Mouse (Mus musculus) liver, embryonic 12.5 days (tissue): ENCODE results near the gene Olfr435. TPM values are rescaled to one million over a fixed set of nuclear protein-coding genes. Genes with fewer than 3 reads are reported as not detected.
"Not testable (repeated sequence)": the region's sequence is repeated elsewhere in the genome, so short reads cannot be mapped to it uniquely, and the experiment has no call there.

Source experiments
- ATAC-seq: fragments of 200-750 bp; cut with Nextera tagmentation; 2 replicates; pipeline ENCODE4 v1.8.0; 2017; ENCODE audit warnings: moderate number of reproducible peaks, mild to moderate bottlenecking, moderate library complexity
- H3K27ac ChIP-seq: fragments of 300-500 bp; sonication (generic); 2 replicates; pipeline ENCODE4 v1.5.1; 2016; ENCODE audit warnings: mild to moderate bottlenecking
- H3K27me3 ChIP-seq: fragments of 300-500 bp; sonication (generic); replicated peaks from 2 replicates; pipeline ENCODE4 v1.6.1; 2016; ENCODE audit warnings: mild to moderate bottlenecking, moderate library complexity
- H3K36me3 ChIP-seq: fragments of 300-500 bp; sonication (generic); 2 replicates; pipeline ENCODE4 v1.6.1; 2016; ENCODE audit warnings: mild to moderate bottlenecking, moderate library complexity
- H3K4me1 ChIP-seq: fragments of 300-500 bp; sonication (generic); 2 replicates; pipeline ENCODE4 v1.6.1; 2016
- H3K4me2 ChIP-seq: fragments of 300-500 bp; sonication (generic); 2 replicates; pipeline ENCODE4 v1.6.1; 2016; ENCODE audit warnings: mild to moderate bottlenecking, moderate library complexity
- H3K4me3 ChIP-seq: fragments of 300-500 bp; sonication (generic); 2 replicates; pipeline ENCODE4 v1.5.1; 2016; ENCODE audit warnings: mild to moderate bottlenecking, moderate library complexity
- H3K9ac ChIP-seq: fragments of 300-500 bp; sonication (generic); 2 replicates; pipeline ENCODE4 v1.6.1; 2016; ENCODE audit warnings: mild to moderate bottlenecking, moderate library complexity
- H3K9me3 ChIP-seq: fragments of 300-500 bp; sonication (generic); replicated peaks from 2 replicates; pipeline ENCODE4 v1.6.1; 2016; ENCODE audit warnings: mild to moderate bottlenecking, moderate library complexity
- WGBS: fragments of 180-500 bp; shearing (Covaris S2); methylation state at CpG from one replicate; pipeline ENCODE4 v1.1.7; 2016; ENCODE audit not compliant: insufficient replicate concordance; 5-methylcytosine and 5-hydroxymethylcytosine counted together
- polyA plus RNA-seq: library from polyadenylated mRNA; unstranded; fragments of >200 nt; fragmentation: Nextera tagmentation; extraction: Ambion mirVana; gene quantifications from 2 replicates; pipeline ENCODE4 v1.2.1, GENCODE M21; 2016

The Olfr435 gene
- polyA plus RNA-seq, result not detected in 2 replicates

GRCm38 (mm10) chr6:43196781-43197180 lies at the start of gene Olfr435:
Gene Olfr435, plus strand, starts transcription at chr6:43197146.
- Histone ChIP-seq H3K4me3 (no peak within 1 kb of the TSS), H3K27ac (no peak within 1 kb of the TSS), H3K36me3 (no peaks in the 10 kb centered on the region), H3K9me3 (no peaks in the 10 kb centered on the region), H3K9ac (no peak within 1 kb of the TSS), H3K4me1 (no peaks in the 10 kb centered on the region), H3K27me3 (no peaks in the 10 kb centered on the region), H3K4me2 (no peak within 1 kb of the TSS)
- no peak for ATAC-seq

- 47% methylated on average over 1 of the region's 1 CpGs for WGBS
- ATAC-seq, result no peak
- no peak overlapping the region for H3K27ac ChIP-seq
- no peak overlapping the region for H3K9ac ChIP-seq
- no peaks in the 10 kb centered on the region for H3K27me3 ChIP-seq
- no peak overlapping the region for H3K4me3 ChIP-seq
- no peaks in the 10 kb centered on the region for H3K4me1 ChIP-seq
- no peaks in the 10 kb centered on the region for H3K9me3 ChIP-seq
- no peak overlapping the region for H3K4me2 ChIP-seq
- H3K36me3 ChIP-seq, result no peaks in the 10 kb centered on the region
These were observed 37.4 kb upstream of the Olfr435 start for GRCm38 (mm10) chr6:43159502-43159901.

DNA sequence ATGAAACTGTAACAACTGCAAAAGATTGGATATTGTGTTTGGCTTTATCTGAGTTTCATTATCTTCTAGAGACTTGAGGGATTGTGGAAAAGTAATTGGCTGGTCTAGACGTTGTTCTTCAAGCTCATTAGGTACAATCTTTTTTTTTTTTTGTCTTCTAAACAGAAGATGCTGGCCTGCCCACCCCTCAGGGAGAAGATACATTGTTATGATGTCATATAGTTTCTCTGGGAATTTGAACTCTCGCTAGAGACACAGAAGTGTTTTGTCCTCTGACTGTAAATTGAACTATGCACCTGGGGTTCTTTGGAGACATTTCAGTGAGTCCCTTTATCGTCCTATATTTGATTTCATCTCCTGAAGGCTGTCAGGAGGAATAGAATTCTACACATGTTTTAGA lies 34.0 kb upstream of the Olfr435 start, which contains the start of gene Olfr437:
Gene Olfr437 (plus strand): TSS at position 301 of the 400 bp plus-strand sequence.
- no peak within 1 kb of the TSS for H3K9ac ChIP-seq
- no peak within 1 kb of the TSS for H3K4me3 ChIP-seq
- no peaks in the 10 kb centered on the region for H3K27me3 ChIP-seq
- no peaks in the 10 kb centered on the region for H3K4me1 ChIP-seq
- no peaks in the 10 kb centered on the region for H3K36me3 ChIP-seq
- H3K9me3 ChIP-seq, result no peaks in the 10 kb centered on the region
- no peak within 1 kb of the TSS for H3K4me2 ChIP-seq
- H3K27ac ChIP-seq, result no peak within 1 kb of the TSS
- 48% methylated on average over 3 of the region's 3 CpGs for WGBS
- no peak for ATAC-seq

GRCm38 (mm10) chr6:43167246-43167645 lies 29.7 kb upstream of the Olfr435 start:
- H3K9ac ChIP-seq, result no peak overlapping the region
- no peak overlapping the region for H3K27ac ChIP-seq
- H3K4me3 ChIP-seq, result no peak overlapping the region
- H3K9me3 ChIP-seq, result no peaks in the 10 kb centered on the region
- no peak for ATAC-seq
- no peaks in the 10 kb centered on the region for H3K27me3 ChIP-seq
- WGBS, result 86% methylated on average over 4 of the region's 4 CpGs
- no peak overlapping the region for H3K4me2 ChIP-seq
- no peaks in the 10 kb centered on the region for H3K4me1 ChIP-seq
- H3K36me3 ChIP-seq, result no peaks in the 10 kb centered on the region

DNA sequence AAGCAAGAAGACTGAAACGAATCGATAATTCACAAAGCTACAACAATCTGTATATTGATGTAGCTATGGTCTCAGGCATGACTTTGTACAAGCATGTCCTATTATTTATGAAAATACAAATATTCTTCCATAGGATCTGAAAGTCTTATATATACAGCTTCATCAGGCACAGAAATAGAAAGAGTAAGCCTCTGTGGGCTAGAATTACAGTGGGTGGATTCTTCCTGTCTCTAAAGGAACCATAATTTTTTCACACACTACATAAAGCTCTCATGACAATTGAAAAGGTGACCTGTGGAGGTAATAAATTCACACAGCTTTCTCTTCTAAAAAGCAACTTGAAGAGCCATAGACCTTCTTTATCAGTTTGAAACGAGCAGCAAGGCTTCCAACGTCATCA lies 25.1 kb upstream of the Olfr435 start, which contains the start of gene Olfr13:
Gene Olfr13 (plus strand): TSS at position 301 of the 400 bp plus-strand sequence.
- 53% methylated on average over 4 of the region's 4 CpGs for WGBS
- no peak within 1 kb of the TSS for H3K27ac ChIP-seq
- H3K9ac ChIP-seq, result no peak within 1 kb of the TSS
- H3K4me1 ChIP-seq, result no peaks in the 10 kb centered on the region
- no peaks in the 10 kb centered on the region for H3K27me3 ChIP-seq
- no peaks in the 10 kb centered on the region for H3K36me3 ChIP-seq
- ATAC-seq, result no peak
- no peaks in the 10 kb centered on the region for H3K9me3 ChIP-seq
- no peak within 1 kb of the TSS for H3K4me3 ChIP-seq
- H3K4me2 ChIP-seq, result no peak within 1 kb of the TSS

- H3K27me3 ChIP-seq, result no peaks in the 10 kb centered on the region
- no peak overlapping the region for H3K9ac ChIP-seq
- ATAC-seq, result no peak
- no peaks in the 10 kb centered on the region for H3K9me3 ChIP-seq
- H3K4me1 ChIP-seq, result no peaks in the 10 kb centered on the region
- H3K36me3 ChIP-seq, result no peaks in the 10 kb centered on the region
- WGBS, result 32% methylated on average over 1 of the region's 1 CpGs
- H3K4me2 ChIP-seq, result no peak overlapping the region
- H3K27ac ChIP-seq, result no peak overlapping the region
- no peak overlapping the region for H3K4me3 ChIP-seq
These were observed 18.8 kb upstream of the Olfr435 start for GRCm38 (mm10) chr6:43178129-43178528.

DNA sequence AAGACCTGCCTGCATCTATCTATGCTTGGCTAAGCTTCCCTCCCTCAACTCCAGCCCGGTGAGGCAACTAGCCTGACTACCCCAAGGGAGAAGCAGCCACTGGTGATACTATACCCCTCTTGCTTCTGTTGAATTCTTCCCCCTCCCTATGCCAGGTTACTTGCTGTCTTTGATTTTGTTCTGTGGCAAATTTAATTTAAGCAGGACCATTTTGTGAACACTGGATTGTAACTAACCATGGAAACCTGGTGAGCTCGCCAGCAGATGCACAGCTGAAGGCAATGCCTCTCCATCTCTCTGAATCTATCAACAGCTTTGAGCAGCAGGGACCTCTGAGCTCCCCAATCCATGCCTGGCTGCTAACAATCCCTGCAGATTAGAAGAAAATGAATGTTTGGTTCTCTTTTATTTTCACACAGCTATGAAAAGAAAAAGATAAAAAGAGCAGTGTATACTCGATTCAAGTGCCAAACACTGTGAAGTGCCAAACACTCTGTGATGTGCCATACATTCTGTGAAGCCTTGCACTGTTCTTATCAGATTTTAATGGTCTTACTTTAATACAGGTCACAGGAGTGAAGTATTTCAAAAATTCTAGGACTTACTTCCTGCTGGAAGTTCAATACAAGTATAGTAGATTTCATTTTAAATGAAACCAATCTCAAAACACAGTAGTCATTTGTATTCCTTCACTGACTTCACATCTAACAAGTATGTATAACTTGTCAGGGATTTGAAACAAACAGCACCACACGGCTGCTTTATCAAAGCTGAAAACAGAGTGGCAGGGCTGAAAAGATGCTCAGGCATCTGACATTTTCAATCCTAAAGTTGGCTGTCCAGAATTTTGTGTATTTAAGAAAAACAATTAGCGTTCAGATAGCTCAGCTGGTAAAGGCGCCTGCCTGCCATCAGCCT lies 18.1 kb upstream of the Olfr435 start:
- no peaks in the 10 kb centered on the region for H3K9me3 ChIP-seq
- H3K4me3 ChIP-seq, result no peak overlapping the region
- 50% methylated on average over 6 of the region's 6 CpGs for WGBS
- no peak overlapping the region for H3K27ac ChIP-seq
- no peak for ATAC-seq
- no peaks in the 10 kb centered on the region for H3K4me1 ChIP-seq
- no peaks in the 10 kb centered on the region for H3K27me3 ChIP-seq
- no peak overlapping the region for H3K4me2 ChIP-seq
- H3K36me3 ChIP-seq, result no peaks in the 10 kb centered on the region
- no peak overlapping the region for H3K9ac ChIP-seq

DNA sequence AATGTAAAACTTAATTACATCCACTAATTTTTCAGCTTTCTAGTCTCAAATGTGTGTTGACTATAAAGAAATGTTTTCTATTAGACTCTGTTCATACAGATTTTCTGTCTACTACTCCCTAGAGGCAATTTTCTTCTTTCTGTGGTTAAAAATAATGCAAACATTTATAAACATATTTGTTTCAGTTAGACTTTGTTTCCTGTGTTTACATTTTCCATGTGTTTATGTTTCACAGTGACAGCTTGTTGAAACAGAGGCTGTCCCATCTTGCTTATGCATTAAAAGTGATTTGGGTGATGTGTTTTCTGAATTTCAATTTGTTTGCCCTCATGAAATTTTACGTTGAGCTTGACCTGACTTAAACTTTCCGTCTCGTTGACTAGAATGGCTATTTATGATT lies 6.0 kb upstream of the Olfr435 start:
- no peak overlapping the region for H3K27ac ChIP-seq
- 64% methylated on average over 3 of the region's 3 CpGs for WGBS
- H3K4me3 ChIP-seq, result no peak overlapping the region
- H3K9me3 ChIP-seq, result no peaks in the 10 kb centered on the region
- no peaks in the 10 kb centered on the region for H3K27me3 ChIP-seq
- H3K9ac ChIP-seq, result no peak overlapping the region
- H3K4me2 ChIP-seq, result no peak overlapping the region
- ATAC-seq, result no peak
- no peaks in the 10 kb centered on the region for H3K4me1 ChIP-seq
- no peaks in the 10 kb centered on the region for H3K36me3 ChIP-seq

DNA sequence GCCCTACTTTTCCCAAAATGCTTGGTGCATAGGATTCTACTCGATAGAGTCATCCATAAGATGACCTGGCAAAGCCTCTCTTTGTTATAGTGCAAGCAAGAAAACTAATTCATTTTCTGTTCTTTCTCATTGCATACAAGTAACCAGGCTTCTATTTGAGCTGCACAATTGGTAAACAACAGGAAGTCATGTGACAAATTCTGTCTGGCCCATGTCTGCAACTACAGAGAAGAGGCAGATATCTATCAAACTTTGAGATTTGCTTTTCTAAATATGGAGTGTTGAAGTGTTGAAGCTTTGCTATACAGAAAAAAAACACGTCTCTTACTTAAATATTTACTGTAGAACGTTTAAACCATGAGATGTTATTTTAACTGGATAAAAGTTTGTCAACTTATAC lies 1.1 kb downstream of the Olfr435 start:
- ATAC-seq, result no peak
- Histone ChIP-seq H3K4me1 (no peaks in the 10 kb centered on the region), H3K4me3 (no peak overlapping the region), H3K4me2 (no peak overlapping the region), H3K27ac (no peak overlapping the region), H3K36me3 (no peaks in the 10 kb centered on the region), H3K9ac (no peak overlapping the region), H3K9me3 (no peaks in the 10 kb centered on the region), H3K27me3 (no peaks in the 10 kb centered on the region)
- 52% methylated on average over 3 of the region's 3 CpGs for WGBS

DNA sequence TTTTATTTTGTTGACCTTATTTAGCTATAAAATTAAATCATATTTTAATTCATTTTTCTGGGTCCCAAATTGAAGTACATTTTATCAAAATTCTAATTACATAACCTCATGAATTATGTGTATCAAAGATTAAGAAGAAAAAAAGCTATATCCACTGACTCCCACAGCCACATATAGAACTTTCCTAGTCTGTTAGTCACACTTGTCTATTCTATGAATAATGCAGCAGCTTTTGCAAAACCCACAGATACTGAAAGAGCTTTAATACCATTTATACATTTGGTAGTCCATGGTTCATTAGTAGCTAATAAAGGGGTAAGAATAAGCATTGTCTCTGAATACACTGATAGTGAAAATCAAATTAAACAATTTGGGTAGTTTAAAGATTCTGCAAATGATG lies 5.8 kb downstream of the Olfr435 start:
- H3K27me3 ChIP-seq, result no peaks in the 10 kb centered on the region
- H3K4me3 ChIP-seq, result no peak overlapping the region
- no peak overlapping the region for H3K9ac ChIP-seq
- no peaks in the 10 kb centered on the region for H3K36me3 ChIP-seq
- no peak overlapping the region for H3K4me2 ChIP-seq
- H3K27ac ChIP-seq, result no peak overlapping the region
- H3K4me1 ChIP-seq, result no peaks in the 10 kb centered on the region
- no peak for ATAC-seq
- no peaks in the 10 kb centered on the region for H3K9me3 ChIP-seq

DNA sequence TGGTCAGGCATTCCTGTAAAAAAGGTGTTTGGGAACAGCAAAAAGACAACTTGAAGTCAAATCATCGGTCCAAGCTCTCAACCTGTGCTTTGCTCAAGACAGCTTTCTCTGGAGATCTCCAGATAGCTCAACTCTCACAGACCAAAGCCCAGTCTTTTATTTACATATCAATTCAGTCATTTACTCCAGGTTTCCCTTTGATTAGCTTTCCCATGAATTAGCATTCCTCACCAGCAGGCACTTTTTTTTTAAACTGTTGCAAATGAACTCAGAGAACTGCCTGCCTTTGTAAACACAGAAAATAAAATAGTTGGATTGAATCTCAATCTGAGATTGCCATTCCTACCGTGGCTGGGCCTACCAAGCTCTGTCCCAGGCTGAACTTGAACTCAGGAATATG lies 8.4 kb downstream of the Olfr435 start:
- H3K4me2 ChIP-seq, result no peak overlapping the region
- H3K27ac ChIP-seq, result no peak overlapping the region
- H3K36me3 ChIP-seq, result no peaks in the 10 kb centered on the region
- H3K4me3 ChIP-seq, result no peak overlapping the region
- no peak for ATAC-seq
- 38% methylated on average over 2 of the region's 2 CpGs for WGBS
- no peaks in the 10 kb centered on the region for H3K9me3 ChIP-seq
- no peaks in the 10 kb centered on the region for H3K27me3 ChIP-seq
- no peaks in the 10 kb centered on the region for H3K4me1 ChIP-seq
- no peak overlapping the region for H3K9ac ChIP-seq

- H3K4me2 ChIP-seq, result not testable (repeated sequence)
These were observed 15.9 kb downstream of the Olfr435 start, which contains the start of gene Olfr434 for GRCm38 (mm10) chr6:43212873-43213272. Gene Olfr434, plus strand, starts transcription at chr6:43213021.

DNA sequence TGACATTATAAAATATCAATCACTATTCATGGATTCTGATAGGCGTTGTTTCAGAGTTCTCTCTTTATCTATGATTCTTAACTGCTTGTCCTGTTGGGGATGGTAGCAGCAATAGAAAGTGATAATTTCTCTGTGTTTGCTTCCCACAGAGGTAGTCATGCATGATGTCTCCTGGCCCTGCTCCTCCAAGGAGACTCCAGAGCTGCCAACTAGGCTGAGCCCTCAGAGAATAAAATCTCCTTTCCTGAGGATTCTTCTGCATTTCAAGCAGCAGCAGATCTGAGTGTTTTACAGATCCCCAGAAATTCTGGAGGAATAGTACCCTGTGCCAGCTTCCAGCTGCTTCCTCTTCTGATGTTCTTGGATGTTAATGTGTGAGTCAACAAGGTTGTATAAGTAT lies 34.3 kb downstream of the Olfr435 start, which contains the start of gene Olfr47:
Gene Olfr47 (plus strand): TSS at position 275 of the 400 bp plus-strand sequence.
- not testable (repeated sequence) for ATAC-seq, H3K4me2 ChIP-seq, H3K27ac ChIP-seq, H3K9ac ChIP-seq, H3K9me3 ChIP-seq, H3K27me3 ChIP-seq, H3K36me3 ChIP-seq, H3K4me3 ChIP-seq, H3K4me1 ChIP-seq
- 60% methylated on average over 1 of the region's 1 CpGs for WGBS

More at GRCm38 (mm10) chr6:43212873-43213272, 15.9 kb downstream of the Olfr435 start, which contains the start of gene Olfr434:
- H3K9me3 ChIP-seq, ATAC-seq, H3K27ac ChIP-seq, H3K9ac ChIP-seq, H3K36me3 ChIP-seq, H3K4me3 ChIP-seq, H3K27me3 ChIP-seq, H3K4me1 ChIP-seq: not testable (repeated sequence)
